ENCODE assay signal across 10 mouse cellular contexts in genomic region chr1:118901868-118902586, GRCm38 (mm10).
A peak's percentile ranks its signal among the peaks of the same experiment; 100 is the strongest.
DNase-seq lines count a peak whose midpoint lies in the region; ATAC-seq and TF ChIP-seq lines count a peak whose summit lies in the region.
"Had no signal": no experiment of that assay in that cellular context is flagged by ENCODE, and none has a peak within 500 bp of the region (broad histone marks: within the 10 kb centered on the region; RNA-seq: fewer than 3 reads in every experiment).

No protein-coding gene starts in this region.

- no peaks in the 10 kb centered on the region for H3K9me3 ChIP-seq in forebrain, embryonic 13.5 days (replicated peaks)
- H3K9me3 ChIP-seq in forebrain, embryonic 14.5 days (replicated peaks; ENCODE audit: control insufficient read depth, low read length): no peaks in the 10 kb centered on the region
- no peaks in the 10 kb centered on the region for H3K9me3 ChIP-seq in lung, postnatal 0 days (ENCODE audit: low read length)
- no peaks in the 10 kb centered on the region for H3K9me3 ChIP-seq in kidney, embryonic 16.5 days (ENCODE audit: low read length)

- DNase-seq in forebrain, embryonic 14.5 days (ENCODE audit: low spot score): no peak
- peak; percentile 59 for DNase-seq in lung, postnatal 0 days (ENCODE audit: low spot score)
- DNase-seq in lung, postnatal 14 days: no peak
- DNase-seq in ovary, postnatal 14 days (ENCODE audit: low spot score): peak; percentile 13
- DNase-seq in gastrocnemius, postnatal 10 days: no peak
- DNase-seq: liver, postnatal 0 days had no signal

- no peak overlapping the region for H3K27ac ChIP-seq in forebrain, embryonic 13.5 days
- no peak overlapping the region for H3K27ac ChIP-seq in forebrain, embryonic 14.5 days (ENCODE audit: low read depth, low read length)
- H3K27ac ChIP-seq in lung, postnatal 0 days (ENCODE audit: low read length): no peak overlapping the region
- 0 out of 2 replicates have a peak overlapping the region, but pooled peaks have one; percentile 1 for H3K27ac ChIP-seq in kidney, embryonic 16.5 days (ENCODE audit: low read length)

- peaks cover 35% of the 10 kb centered on the region for H3K4me1 ChIP-seq in forebrain, embryonic 13.5 days
- peaks cover 10% of the 10 kb centered on the region; the same call in 1 of the 2 replicates for H3K4me1 ChIP-seq in forebrain, embryonic 14.5 days (ENCODE audit: control insufficient read depth, insufficient read depth, low read length)
- H3K4me1 ChIP-seq in lung, postnatal 0 days (ENCODE audit: insufficient read depth, low read depth, low read length): no peaks in the 10 kb centered on the region
- H3K4me1 ChIP-seq in kidney, embryonic 16.5 days (ENCODE audit: insufficient read depth, low read length): peaks cover 21% of the 10 kb centered on the region

- H3K9ac ChIP-seq in forebrain, embryonic 13.5 days: 0 out of 2 replicates have a peak overlapping the region, but pooled peaks have one; percentile 16
- no peak overlapping the region for H3K9ac ChIP-seq in forebrain, embryonic 14.5 days (ENCODE audit: low read length)
- H3K9ac ChIP-seq in lung, postnatal 0 days (replicated peaks; ENCODE audit: low read depth): no peak overlapping the region
- H3K9ac ChIP-seq in kidney, embryonic 16.5 days (replicated peaks; ENCODE audit: low read length): no peak overlapping the region
- H3K9ac ChIP-seq: liver, postnatal 0 days had no signal

- TF ChIP-seq CTCF in lung, postnatal 0 days (IDR thresholded peaks at IDR 0.05): peak; percentile 42

- no peak overlapping the region for H3K4me3 ChIP-seq in forebrain, embryonic 13.5 days
- no peak overlapping the region for H3K4me3 ChIP-seq in forebrain, embryonic 14.5 days (ENCODE audit: low read depth, low read length)
- no peak overlapping the region for H3K4me3 ChIP-seq in lung, postnatal 0 days (ENCODE audit: low read depth, low read length)
- no peak overlapping the region for H3K4me3 ChIP-seq in kidney, embryonic 16.5 days (ENCODE audit: low read length)

- no peaks in the 10 kb centered on the region for H3K36me3 ChIP-seq in forebrain, embryonic 13.5 days (ENCODE audit: poor library complexity, severe bottlenecking)
- no peaks in the 10 kb centered on the region for H3K36me3 ChIP-seq in forebrain, embryonic 14.5 days (ENCODE audit: control insufficient read depth, insufficient read depth, low read length)
- H3K36me3 ChIP-seq in lung, postnatal 0 days (ENCODE audit: insufficient read depth, low read length): no peaks in the 10 kb centered on the region
- no peaks in the 10 kb centered on the region for H3K36me3 ChIP-seq in kidney, embryonic 16.5 days (ENCODE audit: insufficient read depth, low read length)

- WGBS in forebrain, embryonic 13.5 days: 29% methylated on average over 8 of the region's 8 CpGs
- WGBS in forebrain, embryonic 14.5 days: 36% methylated on average over 8 of the region's 8 CpGs
- 44% methylated on average over 7 of the region's 8 CpGs for WGBS in lung, postnatal 0 days
- 18% methylated on average over 8 of the region's 8 CpGs for WGBS in kidney, embryonic 16.5 days

- TF ChIP-seq EP300 in lung, postnatal 0 days (IDR thresholded peaks at IDR 0.05): no peak

- ATAC-seq in forebrain, embryonic 13.5 days: peak; percentile 42; the same call in 1 of the 2 replicates
- no peak for ATAC-seq in forebrain, embryonic 14.5 days
- ATAC-seq in lung, postnatal 0 days: peak; percentile 47
- ATAC-seq in kidney, embryonic 16.5 days (ENCODE audit: low FRiP score, low TSS enrichment): peak; percentile 93
- no peak for ATAC-seq in erythroblast, adult 5-6 weeks (replicated peaks; ENCODE audit: low FRiP score, poor library complexity, severe bottlenecking)
- ATAC-seq: intestine, embryonic 16.5 days; liver, postnatal 0 days had no signal

- H3K4me2 ChIP-seq in forebrain, embryonic 13.5 days: no peak overlapping the region
- H3K4me2 ChIP-seq in forebrain, embryonic 14.5 days (ENCODE audit: low read length): no peak overlapping the region
- no peak overlapping the region for H3K4me2 ChIP-seq in lung, postnatal 0 days (replicated peaks; ENCODE audit: low read depth, low read length)
- H3K4me2 ChIP-seq in kidney, embryonic 16.5 days (replicated peaks; ENCODE audit: low read depth, low read length): no peak overlapping the region

- H3K27me3 ChIP-seq in forebrain, embryonic 13.5 days: no peaks in the 10 kb centered on the region
- H3K27me3 ChIP-seq in forebrain, embryonic 14.5 days (replicated peaks; ENCODE audit: control insufficient read depth, insufficient read depth, low read length): no peaks in the 10 kb centered on the region
- H3K27me3 ChIP-seq in lung, postnatal 0 days (replicated peaks; ENCODE audit: insufficient read depth, low read length): peaks cover 8% of the 10 kb centered on the region
- no peaks in the 10 kb centered on the region for H3K27me3 ChIP-seq in kidney, embryonic 16.5 days (ENCODE audit: insufficient read depth, low read length)

Comparison
In these comparisons a context has a peak if more than half of its experiments do, and no peak if none do; other contexts are left out.
1. ATAC-seq: peak in forebrain, embryonic 13.5 days (single experiment), lung, postnatal 0 days (single experiment) and kidney, embryonic 16.5 days (single experiment); none in forebrain, embryonic 14.5 days (single experiment) and erythroblast, adult 5-6 weeks (single experiment).
2. DNase-seq: peak in lung, postnatal 0 days (single experiment) and ovary, postnatal 14 days (single experiment); none in forebrain, embryonic 14.5 days (single experiment), lung, postnatal 14 days (single experiment) and gastrocnemius, postnatal 10 days (single experiment).